Mouse (Mus musculus) forebrain, embryonic 16.5 days (tissue): ENCODE results near the gene Tbc1d22b. TPM values are rescaled to one million over a fixed set of nuclear protein-coding genes. Genes with fewer than 3 reads are reported as not detected.

Source experiments
- microRNA-seq: library from miRNA; unstranded; fragments of <30 nt; microRNA quantifications from one replicate; pipeline ENCODE4, GENCODE M21; 2017
- polyA plus RNA-seq: library from polyadenylated mRNA; unstranded; fragments of >200 nt; fragmentation: Nextera tagmentation; extraction: Ambion mirVana; gene quantifications from 2 replicates; pipeline ENCODE4 v1.2.1, GENCODE M21; 2015

Gene Tbc1d22b
- polyA plus RNA-seq, 1 experiment from 2014 or later, result 25.9 TPM

Small RNA genes lying within 50 kb of the gene (microRNA-seq; reads per million reads assigned to microRNA genes)
- not detected for gene Mir7667

Other genes starting within 250 kb of the Tbc1d22b start
- 1.2 and 2.0 TPM in 2 replicates for gene Pi16, start 232.1 kb upstream of the Tbc1d22b start, polyA plus RNA-seq
- 417 and 434 TPM in 2 replicates for gene Mtch1, start 201.9 kb upstream of the Tbc1d22b start, polyA plus RNA-seq
- 5.5 and 9.7 TPM in 2 replicates for gene Fgd2, start 188.9 kb upstream of the Tbc1d22b start, polyA plus RNA-seq
- 11.4 and 11.8 TPM in 2 replicates for gene Pim1, start 59.0 kb upstream of the Tbc1d22b start, polyA plus RNA-seq
- gene Gm17657, start 147 bp upstream of the Tbc1d22b start, polyA plus RNA-seq, result not detected in 2 replicates
- 0.50 and 1.1 TPM in 2 replicates for gene Tmem217, start 2.6 kb downstream of the Tbc1d22b start, polyA plus RNA-seq
- gene Rnf8, start 65.0 kb downstream of the Tbc1d22b start, polyA plus RNA-seq, result 103 and 104 TPM in 2 replicates
- gene Gm28043, start 65.1 kb downstream of the Tbc1d22b start, polyA plus RNA-seq, result 2.3 and 2.6 TPM in 2 replicates
- 132 and 146 TPM in 2 replicates for gene Cmtr1, start 110.8 kb downstream of the Tbc1d22b start, polyA plus RNA-seq
- 9.3 and 11.6 TPM in 2 replicates for gene Ccdc167, start 167.3 kb downstream of the Tbc1d22b start, polyA plus RNA-seq